Mouse (Mus musculus): ENCODE measurements around the gene Pitpnc1. TPM values are rescaled to one million over a fixed set of nuclear protein-coding genes. Genes with fewer than 3 reads are reported as not detected.
A peak's percentile ranks its signal among the peaks of the same experiment; 100 is the strongest.

Pitpnc1 gene
- polyA plus RNA-seq, 1 experiment from 2014 or later: 32.1 TPM

- Histone ChIP-seq H3K9me3 (no peaks in the 10 kb centered on the region), H3K27me3 (no peaks in the 10 kb centered on the region), H3K4me2 (no peak overlapping the region), H3K27ac (peak overlapping the region; percentile 51; the same call in 1 of the 2 replicates), H3K4me3 (no peak overlapping the region), H3K4me1 (no peaks in the 10 kb centered on the region), H3K36me3 (peaks cover 14% of the 10 kb centered on the region), H3K9ac (no peak overlapping the region)
- WGBS: 92% methylated on average over 13 of the region's 13 CpGs
- no peak for ATAC-seq (ENCODE audit: insufficient number of reproducible peaks, insufficient read depth, low FRiP score, low TSS enrichment, low read depth)
These were observed 138.2 kb downstream of the Pitpnc1 start for GRCm38 (mm10) chr11:107332332-107332731.

GRCm38 (mm10) chr11:107331425-107331824, 139.1 kb downstream of the Pitpnc1 start:
- no peaks in the 10 kb centered on the region for H3K4me1 ChIP-seq
- H3K36me3 ChIP-seq: peaks cover 14% of the 10 kb centered on the region
- no peak overlapping the region for H3K4me3 ChIP-seq
- no peak overlapping the region for H3K27ac ChIP-seq
- WGBS: 80% methylated on average over 2 of the region's 2 CpGs
- no peaks in the 10 kb centered on the region for H3K27me3 ChIP-seq
- H3K4me2 ChIP-seq: no peak overlapping the region
- H3K9ac ChIP-seq: no peak overlapping the region
- H3K9me3 ChIP-seq: no peaks in the 10 kb centered on the region
- no peak for ATAC-seq (ENCODE audit: insufficient number of reproducible peaks, insufficient read depth, low FRiP score, low TSS enrichment, low read depth)

GRCm38 (mm10) chr11:107327326-107327725, 143.2 kb downstream of the Pitpnc1 start:
- H3K4me1 ChIP-seq: no peaks in the 10 kb centered on the region
- no peak overlapping the region for H3K4me2 ChIP-seq
- no peak overlapping the region for H3K4me3 ChIP-seq
- H3K9me3 ChIP-seq: no peaks in the 10 kb centered on the region
- WGBS: 90% methylated on average over 10 of the region's 10 CpGs
- H3K27me3 ChIP-seq: no peaks in the 10 kb centered on the region
- H3K36me3 ChIP-seq: peaks cover 7% of the 10 kb centered on the region; the same call in 1 of the 2 replicates
- H3K27ac ChIP-seq: no peak overlapping the region
- no peak overlapping the region for H3K9ac ChIP-seq
- ATAC-seq (ENCODE audit: insufficient number of reproducible peaks, insufficient read depth, low FRiP score, low TSS enrichment, low read depth): no peak

- Histone ChIP-seq H3K9ac (no peak overlapping the region), H3K27me3 (no peaks in the 10 kb centered on the region), H3K36me3 (peaks cover 7% of the 10 kb centered on the region; the same call in 1 of the 2 replicates), H3K4me3 (no peak overlapping the region), H3K9me3 (0 out of 2 replicates have a peak, but pooled peaks cover 4% of the 10 kb centered on the region), H3K4me1 (no peaks in the 10 kb centered on the region), H3K27ac (no peak overlapping the region), H3K4me2 (no peak overlapping the region)
- 54% methylated on average over 14 of the region's 14 CpGs for WGBS
- ATAC-seq (ENCODE audit: insufficient number of reproducible peaks, insufficient read depth, low FRiP score, low TSS enrichment, low read depth): no peak
These were observed 144.5 kb downstream of the Pitpnc1 start for GRCm38 (mm10) chr11:107325739-107326725.

- Histone ChIP-seq H3K4me2 (no peak overlapping the region), H3K36me3 (peaks cover 7% of the 10 kb centered on the region; the same call in 1 of the 2 replicates), H3K27ac (no peak overlapping the region), H3K9me3 (0 out of 2 replicates have a peak, but pooled peaks cover 4% of the 10 kb centered on the region), H3K27me3 (no peaks in the 10 kb centered on the region), H3K4me1 (no peaks in the 10 kb centered on the region), H3K4me3 (no peak overlapping the region), H3K9ac (no peak overlapping the region)
- no peak for ATAC-seq (ENCODE audit: insufficient number of reproducible peaks, insufficient read depth, low FRiP score, low TSS enrichment, low read depth)
- WGBS: 88% methylated on average over 4 of the region's 4 CpGs
These were observed 145.3 kb downstream of the Pitpnc1 start for GRCm38 (mm10) chr11:107325226-107325625.

- H3K4me1 ChIP-seq: no peaks in the 10 kb centered on the region
- ATAC-seq (ENCODE audit: insufficient number of reproducible peaks, insufficient read depth, low FRiP score, low TSS enrichment, low read depth): no peak
- no peak overlapping the region for H3K4me2 ChIP-seq
- 83% methylated on average over 18 of the region's 18 CpGs for WGBS
- H3K36me3 ChIP-seq: peaks cover 19% of the 10 kb centered on the region
- H3K4me3 ChIP-seq: no peak overlapping the region
- no peaks in the 10 kb centered on the region for H3K27me3 ChIP-seq
- H3K27ac ChIP-seq: no peak overlapping the region
- 0 out of 2 replicates have a peak, but pooled peaks cover 4% of the 10 kb centered on the region for H3K9me3 ChIP-seq
- no peak overlapping the region for H3K9ac ChIP-seq
These were observed 147.3 kb downstream of the Pitpnc1 start for GRCm38 (mm10) chr11:107323173-107323572.

- ATAC-seq (ENCODE audit: insufficient number of reproducible peaks, insufficient read depth, low FRiP score, low TSS enrichment, low read depth): no peak
- Histone ChIP-seq H3K4me3 (no peak overlapping the region), H3K9me3 (0 out of 2 replicates have a peak, but pooled peaks cover 4% of the 10 kb centered on the region), H3K4me1 (no peaks in the 10 kb centered on the region), H3K9ac (no peak overlapping the region), H3K27ac (no peak overlapping the region), H3K27me3 (no peaks in the 10 kb centered on the region), H3K36me3 (peaks cover 22% of the 10 kb centered on the region), H3K4me2 (no peak overlapping the region)
- 93% methylated on average over 13 of the region's 13 CpGs for WGBS
These were observed 148.3 kb downstream of the Pitpnc1 start for GRCm38 (mm10) chr11:107322226-107322625.

- H3K27me3 ChIP-seq: no peaks in the 10 kb centered on the region
- H3K36me3 ChIP-seq: peaks cover 22% of the 10 kb centered on the region
- no peak overlapping the region for H3K4me3 ChIP-seq
- no peak overlapping the region for H3K9ac ChIP-seq
- H3K9me3 ChIP-seq: 0 out of 2 replicates have a peak, but pooled peaks cover 4% of the 10 kb centered on the region
- H3K4me2 ChIP-seq: no peak overlapping the region
- 97% methylated on average over 3 of the region's 3 CpGs for WGBS
- H3K27ac ChIP-seq: no peak overlapping the region
- ATAC-seq (ENCODE audit: insufficient number of reproducible peaks, insufficient read depth, low FRiP score, low TSS enrichment, low read depth): no peak
- no peaks in the 10 kb centered on the region for H3K4me1 ChIP-seq
These were observed 148.7 kb downstream of the Pitpnc1 start for GRCm38 (mm10) chr11:107321819-107322218.

- Histone ChIP-seq H3K4me3 (no peak overlapping the region), H3K9ac (no peak overlapping the region), H3K27me3 (no peaks in the 10 kb centered on the region), H3K4me2 (no peak overlapping the region), H3K36me3 (peaks cover 24% of the 10 kb centered on the region), H3K4me1 (no peaks in the 10 kb centered on the region), H3K9me3 (0 out of 2 replicates have a peak, but pooled peaks cover 4% of the 10 kb centered on the region), H3K27ac (no peak overlapping the region)
- no peak for ATAC-seq (ENCODE audit: insufficient number of reproducible peaks, insufficient read depth, low FRiP score, low TSS enrichment, low read depth)
- 58% methylated on average over 10 of the region's 10 CpGs for WGBS
These were observed 150.6 kb downstream of the Pitpnc1 start for GRCm38 (mm10) chr11:107319861-107320260.

- Histone ChIP-seq H3K36me3 (peaks cover 36% of the 10 kb centered on the region), H3K4me2 (no peak overlapping the region), H3K27ac (no peak overlapping the region), H3K27me3 (no peaks in the 10 kb centered on the region), H3K9me3 (0 out of 2 replicates have a peak, but pooled peaks cover 4% of the 10 kb centered on the region), H3K4me1 (no peaks in the 10 kb centered on the region), H3K9ac (no peak overlapping the region), H3K4me3 (no peak overlapping the region)
- WGBS: 65% methylated on average over 14 of the region's 14 CpGs
- ATAC-seq (ENCODE audit: insufficient number of reproducible peaks, insufficient read depth, low FRiP score, low TSS enrichment, low read depth): no peak
These were observed 152.7 kb downstream of the Pitpnc1 start for GRCm38 (mm10) chr11:107317653-107318281.

GRCm38 (mm10) chr11:107315475-107315874, 155.0 kb downstream of the Pitpnc1 start:
- H3K36me3 ChIP-seq: peaks cover 36% of the 10 kb centered on the region

More at GRCm38 (mm10) chr11:107315475-107315874, 155.0 kb downstream of the Pitpnc1 start:
- no peaks in the 10 kb centered on the region for H3K4me1 ChIP-seq
- no peaks in the 10 kb centered on the region for H3K27me3 ChIP-seq
- ATAC-seq (ENCODE audit: insufficient number of reproducible peaks, insufficient read depth, low FRiP score, low TSS enrichment, low read depth): no peak
- H3K4me2 ChIP-seq: no peak overlapping the region
- no peak overlapping the region for H3K9ac ChIP-seq
- WGBS: 70% methylated on average over 15 of the region's 15 CpGs
- H3K4me3 ChIP-seq: no peak overlapping the region
- H3K9me3 ChIP-seq: no peaks in the 10 kb centered on the region
- no peak overlapping the region for H3K27ac ChIP-seq

Data from embryonic facial prominence, embryonic 13.5 days (tissue).